Mouse (Mus musculus) E14TG2a.4 (cell line): ENCODE measurements around the gene Gm960.

Source experiments
- H3K27me3 ChIP-seq: 2 replicates; pipeline ENCODE4 v1.6.1; 2014; ENCODE audit warnings: low read length, control low read depth; ENCODE audit not compliant: insufficient read depth
- H3K36me3 ChIP-seq: 2 replicates; pipeline ENCODE4 v1.6.1; 2014; ENCODE audit warnings: low read length, control low read depth; ENCODE audit not compliant: insufficient read depth
- H3K4me1 ChIP-seq: replicated peaks from 2 replicates; pipeline ENCODE4 v1.6.1; 2014; ENCODE audit warnings: low read depth, low read length, control low read depth
- H3K4me3 ChIP-seq: replicated peaks from 2 replicates; pipeline ENCODE4 v1.5.1; 2014; ENCODE audit warnings: mild to moderate bottlenecking, low read length
- H3K9me3 ChIP-seq: 2 replicates; pipeline ENCODE4 v1.6.1; 2014; ENCODE audit warnings: low read length, control low read depth
- CTCF ChIP-seq: conservative IDR thresholded peaks from 2 replicates; pipeline ENCODE4 v1.5.1; 2014; ENCODE audit warnings: low read length
- NANOG ChIP-seq: IDR thresholded peaks from 2 replicates; pipeline ENCODE4 v1.6.1; 2014; ENCODE audit warnings: borderline replicate concordance, low read length, mixed read lengths
- POU5F1 ChIP-seq: IDR thresholded peaks from 2 replicates; pipeline ENCODE4 v1.6.1; 2014; ENCODE audit warnings: low read length, borderline replicate concordance

Gm960 gene

DNA sequence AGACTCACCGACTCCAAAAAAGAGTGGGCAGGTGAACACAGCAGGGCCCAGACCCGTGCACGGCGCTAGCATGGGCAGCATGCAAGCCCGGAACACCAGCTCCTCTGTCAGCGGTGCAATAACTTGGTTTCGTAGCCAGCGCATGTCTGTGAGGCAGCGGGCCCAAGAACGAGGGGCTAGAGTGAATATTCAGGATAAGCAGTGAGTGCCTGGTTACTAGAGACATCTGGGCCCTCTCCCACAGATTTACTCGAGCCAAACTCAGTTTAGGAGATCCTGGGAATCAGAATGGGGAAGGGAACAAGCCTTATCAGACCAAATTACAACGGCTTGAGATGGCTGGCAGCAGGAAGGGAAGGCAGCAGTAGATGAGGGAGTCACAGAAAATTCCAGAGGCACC lies 74.5 kb downstream of the Gm960 start:
- Histone ChIP-seq H3K4me3 (no peak overlapping the region; the same call in 1 of the 2 replicates), H3K4me1 (peaks cover 73% of the 10 kb centered on the region), H3K9me3 (no peaks in the 10 kb centered on the region), H3K36me3 (peaks cover 54% of the 10 kb centered on the region), H3K27me3 (no peaks in the 10 kb centered on the region)
- TF ChIP-seq NANOG (no peak), CTCF (no peak), POU5F1 (no peak)

- no peak for TF ChIP-seq POU5F1
- TF ChIP-seq CTCF, result no peak
- H3K4me3 ChIP-seq, result no peak overlapping the region; the same call in 1 of the 2 replicates
- H3K9me3 ChIP-seq, result no peaks in the 10 kb centered on the region
- H3K27me3 ChIP-seq, result 0 out of 2 replicates have a peak, but pooled peaks cover 4% of the 10 kb centered on the region
- peaks cover 76% of the 10 kb centered on the region for H3K4me1 ChIP-seq
- peaks cover 60% of the 10 kb centered on the region for H3K36me3 ChIP-seq
These were observed 75.0 kb downstream of the Gm960 start for GRCm38 (mm10) chr19:4623419-4623818.

- TF ChIP-seq CTCF (no peak), POU5F1 (no peak), NANOG (no peak)
- H3K4me1 ChIP-seq, result peaks cover 76% of the 10 kb centered on the region
- H3K27me3 ChIP-seq, result peaks cover 9% of the 10 kb centered on the region
- H3K36me3 ChIP-seq, result peaks cover 61% of the 10 kb centered on the region
- H3K9me3 ChIP-seq, result no peaks in the 10 kb centered on the region
- H3K4me3 ChIP-seq, result no peak overlapping the region
These were observed 75.7 kb downstream of the Gm960 start for GRCm38 (mm10) chr19:4622780-4623179.

GRCm38 (mm10) chr19:4620721-4621120 lies 77.7 kb downstream of the Gm960 start:
- H3K4me1 ChIP-seq, result peaks cover 71% of the 10 kb centered on the region
- H3K36me3 ChIP-seq, result peaks cover 61% of the 10 kb centered on the region
- no peaks in the 10 kb centered on the region for H3K9me3 ChIP-seq
- peaks cover 24% of the 10 kb centered on the region for H3K27me3 ChIP-seq
- no peak overlapping the region for H3K4me3 ChIP-seq
- no peak for TF ChIP-seq NANOG
- TF ChIP-seq POU5F1, result no peak
- TF ChIP-seq CTCF, result no peak

GRCm38 (mm10) chr19:4619461-4619860 lies 79.0 kb downstream of the Gm960 start:
- no peak overlapping the region for H3K4me3 ChIP-seq
- H3K36me3 ChIP-seq, result peaks cover 58% of the 10 kb centered on the region
- TF ChIP-seq NANOG (no peak), CTCF (no peak)
- H3K4me1 ChIP-seq, result peaks cover 68% of the 10 kb centered on the region
- H3K9me3 ChIP-seq, result no peaks in the 10 kb centered on the region
- H3K27me3 ChIP-seq, result peaks cover 25% of the 10 kb centered on the region

- no peaks in the 10 kb centered on the region for H3K9me3 ChIP-seq
- peaks cover 68% of the 10 kb centered on the region for H3K4me1 ChIP-seq
- peaks cover 52% of the 10 kb centered on the region for H3K36me3 ChIP-seq
- peak; percentile 26 for TF ChIP-seq CTCF
- no peak for TF ChIP-seq POU5F1
- peaks cover 38% of the 10 kb centered on the region for H3K27me3 ChIP-seq
- 0 out of 2 replicates have a peak overlapping the region, but pooled peaks have one; percentile 23 for H3K4me3 ChIP-seq
These were observed 80.3 kb downstream of the Gm960 start for GRCm38 (mm10) chr19:4618183-4618582.

GRCm38 (mm10) chr19:4616546-4616945 lies 81.9 kb downstream of the Gm960 start:
- no peak for TF ChIP-seq POU5F1
- TF ChIP-seq CTCF, result no peak
- no peak for TF ChIP-seq NANOG
- Histone ChIP-seq H3K36me3 (peaks cover 49% of the 10 kb centered on the region), H3K4me1 (peaks cover 70% of the 10 kb centered on the region), H3K9me3 (no peaks in the 10 kb centered on the region), H3K4me3 (no peak overlapping the region), H3K27me3 (peaks cover 38% of the 10 kb centered on the region)

DNA sequence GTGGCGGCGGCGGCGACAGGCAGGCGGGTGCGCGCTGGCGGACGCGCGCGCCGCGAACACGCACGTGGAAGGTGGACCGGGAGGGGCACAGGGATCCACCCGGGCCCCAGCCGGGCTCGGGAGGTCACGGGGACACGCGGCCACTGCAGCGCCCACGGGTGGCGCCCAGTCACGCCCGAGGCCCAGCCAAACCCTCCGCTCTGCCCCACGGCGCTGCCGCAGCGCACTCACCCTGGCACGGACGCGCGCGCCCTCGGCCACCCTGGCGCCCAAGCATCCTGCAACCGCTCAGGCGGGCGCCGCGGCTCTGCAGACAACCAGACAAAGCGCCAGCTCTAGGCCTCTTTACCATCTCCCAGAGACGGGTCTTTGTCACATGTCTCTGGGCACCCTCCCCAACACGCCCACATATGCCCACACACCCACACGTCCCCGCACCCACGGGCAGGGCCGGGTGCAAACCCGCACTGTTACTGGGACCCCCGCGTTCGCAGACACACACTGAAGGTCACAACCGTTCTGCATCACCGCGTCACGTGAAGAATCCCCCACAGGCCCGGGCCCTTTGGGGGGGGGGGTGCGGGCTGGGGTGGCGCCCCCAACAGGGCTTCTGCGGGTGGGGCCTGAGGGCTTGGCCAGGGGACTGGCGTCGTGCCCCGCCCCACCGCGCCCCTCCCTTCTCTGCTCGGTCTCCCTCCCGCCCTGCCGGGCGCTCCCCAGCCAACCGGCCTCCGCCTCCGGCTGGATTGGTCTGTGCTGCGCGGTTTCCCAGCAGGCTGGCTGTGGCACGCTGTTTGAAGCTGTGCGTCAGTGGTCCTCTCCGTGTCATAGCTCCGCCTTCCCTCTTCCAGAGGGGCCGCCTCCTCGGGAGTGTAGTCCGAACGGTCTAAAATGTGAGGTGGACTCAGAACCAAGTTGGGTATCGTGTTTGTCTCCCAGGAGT lies 83.0 kb downstream of the Gm960 start, which contains the start of gene Lrfn4:
Gene Lrfn4 (minus strand): TSS at position 517 of the 943 bp plus-strand sequence.
- peaks cover 49% of the 10 kb centered on the region for H3K36me3 ChIP-seq
- no peaks in the 10 kb centered on the region for H3K9me3 ChIP-seq
- no peak for TF ChIP-seq CTCF
- TF ChIP-seq NANOG, result no peak
- no peak for TF ChIP-seq POU5F1
- H3K27me3 ChIP-seq, result peaks cover 38% of the 10 kb centered on the region
- peak within 1 kb of the TSS; percentile 89 for H3K4me3 ChIP-seq
- H3K4me1 ChIP-seq, result peaks cover 67% of the 10 kb centered on the region
